Mouse (Mus musculus) cerebellum, adult 2 months (tissue): ENCODE measurements around the gene Selenoo.

ENCODE experiments used
- CTCF ChIP-seq: fragments of 200-500 bp; IDR thresholded peaks from 2 replicates; pipeline ENCODE4 v1.5.1; 2011; ENCODE audit warnings: low read depth, mild to moderate bottlenecking, control low read depth, low read length, moderate library complexity, borderline replicate concordance; ENCODE audit not compliant: insufficient read depth
- POLR2A ChIP-seq: fragments of 200-500 bp; IDR thresholded peaks from 2 replicates; pipeline ENCODE4 v1.6.1; 2011; ENCODE audit warnings: low read length, control low read depth, borderline replicate concordance; ENCODE audit not compliant: insufficient read depth

GRCm38 (mm10) chr15:89046356-89046755 lies 42.5 kb upstream of the Selenoo start:
- TF ChIP-seq POLR2A (no peak), CTCF (no peak)
